Mouse (Mus musculus): Measurements from ENCODE around the gene Rasgrf1. TPM values are rescaled to one million over a fixed set of nuclear protein-coding genes. Genes with fewer than 3 reads are reported as not detected.
A peak's percentile ranks its signal among the peaks of the same experiment; 100 is the strongest.
"Not testable (repeated sequence)": the region's sequence is repeated elsewhere in the genome, so short reads cannot be mapped to it uniquely, and the experiment has no call there.

The Rasgrf1 gene
- polyA plus RNA-seq, 1 experiment, result not detected

- Histone ChIP-seq H3K4me3 (replicated peaks) (no peak overlapping the region), H3K9me3 (ENCODE audit: control insufficient read depth, low read length) (no peaks in the 10 kb centered on the region), H3K27me3 (ENCODE audit: control insufficient read depth) (no peaks in the 10 kb centered on the region), H3K4me1 (ENCODE audit: control insufficient read depth) (no peaks in the 10 kb centered on the region), H3K36me3 (ENCODE audit: control insufficient read depth) (no peaks in the 10 kb centered on the region)
- TF ChIP-seq GATA1 (IDR thresholded peaks at IDR 0.05; ENCODE audit: low read length), result no peak
- TF ChIP-seq TAL1 (IDR thresholded peaks at IDR 0.05; ENCODE audit: low read length), result no peak
Observed at GRCm38 (mm10) chr9:90036313-90036712, 126.6 kb downstream of the Rasgrf1 start.

GRCm38 (mm10) chr9:90038535-90038934 lies 128.8 kb downstream of the Rasgrf1 start:
- Histone ChIP-seq H3K4me3 (replicated peaks) (no peak overlapping the region), H3K4me1 (ENCODE audit: control insufficient read depth) (no peaks in the 10 kb centered on the region), H3K27me3 (ENCODE audit: control insufficient read depth) (no peaks in the 10 kb centered on the region), H3K36me3 (ENCODE audit: control insufficient read depth) (no peaks in the 10 kb centered on the region), H3K9me3 (ENCODE audit: control insufficient read depth, low read length) (0 out of 2 replicates have a peak, but pooled peaks cover 3% of the 10 kb centered on the region)
- TF ChIP-seq TAL1 (IDR thresholded peaks at IDR 0.05; ENCODE audit: low read length) (no peak), GATA1 (IDR thresholded peaks at IDR 0.05; ENCODE audit: low read length) (no peak)

- no peak for TF ChIP-seq GATA1 (IDR thresholded peaks at IDR 0.05; ENCODE audit: low read length)
- Histone ChIP-seq H3K4me1 (ENCODE audit: control insufficient read depth) (no peaks in the 10 kb centered on the region), H3K9me3 (ENCODE audit: control insufficient read depth, low read length) (0 out of 2 replicates have a peak, but pooled peaks cover 3% of the 10 kb centered on the region), H3K4me3 (replicated peaks) (no peak overlapping the region), H3K27me3 (ENCODE audit: control insufficient read depth) (no peaks in the 10 kb centered on the region), H3K36me3 (ENCODE audit: control insufficient read depth) (no peaks in the 10 kb centered on the region)
Observed at GRCm38 (mm10) chr9:90040916-90041315, 131.2 kb downstream of the Rasgrf1 start.

GRCm38 (mm10) chr9:90041556-90041955 lies 131.8 kb downstream of the Rasgrf1 start:
- no peaks in the 10 kb centered on the region for H3K27me3 ChIP-seq (ENCODE audit: control insufficient read depth)
- no peak for TF ChIP-seq TAL1 (IDR thresholded peaks at IDR 0.05; ENCODE audit: low read length)
- TF ChIP-seq GATA1 (IDR thresholded peaks at IDR 0.05; ENCODE audit: low read length), result no peak
- no peaks in the 10 kb centered on the region for H3K4me1 ChIP-seq (ENCODE audit: control insufficient read depth)
- no peak overlapping the region for H3K4me3 ChIP-seq (replicated peaks)
- peaks cover 8% of the 10 kb centered on the region; the same call in 1 of the 2 replicates for H3K9me3 ChIP-seq (ENCODE audit: control insufficient read depth, low read length)
- no peaks in the 10 kb centered on the region for H3K36me3 ChIP-seq (ENCODE audit: control insufficient read depth)

GRCm38 (mm10) chr9:90042906-90043305 lies 133.2 kb downstream of the Rasgrf1 start:
- not testable (repeated sequence) for H3K4me1 ChIP-seq (ENCODE audit: control insufficient read depth); H3K9me3 ChIP-seq (ENCODE audit: control insufficient read depth, low read length); H3K27me3 ChIP-seq (ENCODE audit: control insufficient read depth); H3K36me3 ChIP-seq (ENCODE audit: control insufficient read depth); H3K4me3 ChIP-seq (replicated peaks)

GRCm38 (mm10) chr9:90045191-90045590 lies 135.5 kb downstream of the Rasgrf1 start:
- H3K4me1 ChIP-seq (ENCODE audit: control insufficient read depth), result no peaks in the 10 kb centered on the region
- no peaks in the 10 kb centered on the region for H3K36me3 ChIP-seq (ENCODE audit: control insufficient read depth)
- H3K27me3 ChIP-seq (ENCODE audit: control insufficient read depth), result no peaks in the 10 kb centered on the region
- H3K9me3 ChIP-seq (ENCODE audit: control insufficient read depth, low read length), result peaks cover 8% of the 10 kb centered on the region; the same call in 1 of the 2 replicates
- no peak overlapping the region for H3K4me3 ChIP-seq (replicated peaks)
- TF ChIP-seq GATA1 (IDR thresholded peaks at IDR 0.05; ENCODE audit: low read length) (no peak), TAL1 (IDR thresholded peaks at IDR 0.05; ENCODE audit: low read length) (no peak)

- Histone ChIP-seq H3K36me3 (ENCODE audit: control insufficient read depth) (no peaks in the 10 kb centered on the region), H3K9me3 (ENCODE audit: control insufficient read depth, low read length) (peaks cover 8% of the 10 kb centered on the region; the same call in 1 of the 2 replicates), H3K4me3 (replicated peaks) (no peak overlapping the region), H3K27me3 (ENCODE audit: control insufficient read depth) (no peaks in the 10 kb centered on the region), H3K4me1 (ENCODE audit: control insufficient read depth) (no peaks in the 10 kb centered on the region)
- TF ChIP-seq GATA1 (IDR thresholded peaks at IDR 0.05; ENCODE audit: low read length), result no peak
- TF ChIP-seq TAL1 (IDR thresholded peaks at IDR 0.05; ENCODE audit: low read length), result no peak
Observed at GRCm38 (mm10) chr9:90047937-90048627, 138.4 kb downstream of the Rasgrf1 start.

- no peaks in the 10 kb centered on the region for H3K9me3 ChIP-seq (ENCODE audit: control insufficient read depth, low read length)
- H3K4me3 ChIP-seq (replicated peaks), result peak within 1 kb of the TSS; percentile 51
- TF ChIP-seq GATA1 (IDR thresholded peaks at IDR 0.05; ENCODE audit: low read length) (no peak), TAL1 (IDR thresholded peaks at IDR 0.05; ENCODE audit: low read length) (no peak)
- no peaks in the 10 kb centered on the region for H3K36me3 ChIP-seq (ENCODE audit: control insufficient read depth)
- H3K27me3 ChIP-seq (ENCODE audit: control insufficient read depth), result peaks cover 10% of the 10 kb centered on the region
- H3K4me1 ChIP-seq (ENCODE audit: control insufficient read depth), result no peaks in the 10 kb centered on the region
Observed at GRCm38 (mm10) chr9:90053852-90054251, 144.1 kb downstream of the Rasgrf1 start, which contains the start of gene Ctsh. TSS of gene Ctsh (plus strand) at chr9:90054152.

GRCm38 (mm10) chr9:90054371-90055145 lies 144.8 kb downstream of the Rasgrf1 start:
- H3K4me3 ChIP-seq (replicated peaks), result peak overlapping the region; percentile 51
- no peaks in the 10 kb centered on the region for H3K36me3 ChIP-seq (ENCODE audit: control insufficient read depth)
- H3K27me3 ChIP-seq (ENCODE audit: control insufficient read depth), result peaks cover 10% of the 10 kb centered on the region
- TF ChIP-seq TAL1 (IDR thresholded peaks at IDR 0.05; ENCODE audit: low read length), result no peak
- TF ChIP-seq GATA1 (IDR thresholded peaks at IDR 0.05; ENCODE audit: low read length), result no peak
- no peaks in the 10 kb centered on the region for H3K9me3 ChIP-seq (ENCODE audit: control insufficient read depth, low read length)
- H3K4me1 ChIP-seq (ENCODE audit: control insufficient read depth), result no peaks in the 10 kb centered on the region

Measured in erythroblast, embryonic 14.5 days (primary cell).